In genomic region chrX:48462297-48462696, GRCm38 (mm10) we compare ENCODE assay signal across 8 mouse cellular contexts. TPM values are rescaled to one million over a fixed set of nuclear protein-coding genes. Genes with fewer than 3 reads are reported as not detected.
DNase-seq lines count a peak whose midpoint lies in the region; ATAC-seq and TF ChIP-seq lines count a peak whose summit lies in the region.

No protein-coding gene starts in this region.

- no peak for ATAC-seq in embryonic facial prominence, embryonic 13.5 days (ENCODE audit: insufficient number of reproducible peaks, insufficient read depth, low FRiP score, low TSS enrichment, low read depth)
- no peak for ATAC-seq in intestine, postnatal 0 days
- ATAC-seq in neural tube, embryonic 14.5 days (ENCODE audit: low read depth) = 0 out of 2 replicates have a peak, but pooled peaks have one; percentile 10

- no peaks in the 10 kb centered on the region for H3K36me3 ChIP-seq in embryonic facial prominence, embryonic 13.5 days
- H3K36me3 ChIP-seq in intestine, postnatal 0 days (ENCODE audit: control insufficient read depth, insufficient read depth) = no peaks in the 10 kb centered on the region
- H3K36me3 ChIP-seq in neural tube, embryonic 14.5 days (ENCODE audit: control insufficient read depth, insufficient read depth, low read length) = no peaks in the 10 kb centered on the region

- peak overlapping the region; percentile 64 for H3K4me2 ChIP-seq in embryonic facial prominence, embryonic 13.5 days
- peak overlapping the region; percentile 67 for H3K4me2 ChIP-seq in intestine, postnatal 0 days (replicated peaks; ENCODE audit: low read depth)
- peak overlapping the region; percentile 44 for H3K4me2 ChIP-seq in neural tube, embryonic 14.5 days (ENCODE audit: low read depth, low read length)

- H3K27ac ChIP-seq in layer of hippocampus, adult 2 months = no peak overlapping the region
- no peak overlapping the region for H3K27ac ChIP-seq in embryonic facial prominence, embryonic 13.5 days
- H3K27ac ChIP-seq in intestine, postnatal 0 days (ENCODE audit: low read depth, low read length) = no peak overlapping the region
- H3K27ac ChIP-seq in neural tube, embryonic 14.5 days (ENCODE audit: low read depth, low read length) = no peak overlapping the region

- H3K9ac ChIP-seq in embryonic facial prominence, embryonic 13.5 days = no peak overlapping the region
- peak overlapping the region; percentile 50; the same call in 1 of the 2 replicates for H3K9ac ChIP-seq in intestine, postnatal 0 days (ENCODE audit: low read depth, low read length)
- H3K9ac ChIP-seq in neural tube, embryonic 14.5 days (replicated peaks; ENCODE audit: low read depth, low read length) = no peak overlapping the region

- H3K9me3 ChIP-seq in embryonic facial prominence, embryonic 13.5 days = no peaks in the 10 kb centered on the region
- H3K9me3 ChIP-seq in intestine, postnatal 0 days (ENCODE audit: control insufficient read depth) = no peaks in the 10 kb centered on the region
- H3K9me3 ChIP-seq in neural tube, embryonic 14.5 days (ENCODE audit: control insufficient read depth, low read length) = no peaks in the 10 kb centered on the region

- 30% methylated on average over 4 of the region's 4 CpGs for WGBS in embryonic facial prominence, embryonic 13.5 days
- WGBS in intestine, postnatal 0 days = 42% methylated on average over 4 of the region's 4 CpGs
- WGBS in neural tube, embryonic 14.5 days = 36% methylated on average over 4 of the region's 4 CpGs

- no peaks in the 10 kb centered on the region for H3K4me1 ChIP-seq in embryonic facial prominence, embryonic 13.5 days
- no peaks in the 10 kb centered on the region for H3K4me1 ChIP-seq in intestine, postnatal 0 days (replicated peaks; ENCODE audit: control insufficient read depth, insufficient read depth, low read length)
- no peaks in the 10 kb centered on the region for H3K4me1 ChIP-seq in neural tube, embryonic 14.5 days (ENCODE audit: control insufficient read depth, insufficient read depth, low read length)

- no peak for TF ChIP-seq CTCF in layer of hippocampus, adult 2 months (conservative IDR thresholded peaks at IDR 0.05)
- TF ChIP-seq CTCF in intestine, postnatal 0 days (IDR thresholded peaks at IDR 0.05; ENCODE audit: low read depth) = no peak

- H3K4me3 ChIP-seq in layer of hippocampus, adult 2 months = peak overlapping the region; percentile 50
- peak overlapping the region; percentile 43 for H3K4me3 ChIP-seq in embryonic facial prominence, embryonic 13.5 days
- peak overlapping the region; percentile 36 for H3K4me3 ChIP-seq in intestine, postnatal 0 days (ENCODE audit: low read depth, low read length)
- 0 out of 2 replicates have a peak overlapping the region, but pooled peaks have one; percentile 16 for H3K4me3 ChIP-seq in neural tube, embryonic 14.5 days (ENCODE audit: low read depth, low read length)

- DNase-seq in layer of hippocampus, adult 2 months (ENCODE audit: low spot score in 2 of 2) = no peak
- no peak for DNase-seq in layer of hippocampus, adult 8-10 months (ENCODE audit: low spot score in 2 of 2)
- no peak for DNase-seq in ovary, postnatal 14 days (ENCODE audit: low spot score)
- no peak for DNase-seq in thymus, postnatal 10 days (ENCODE audit: low spot score in 2 of 2)
- no peak for DNase-seq in urinary bladder, postnatal 14 days (ENCODE audit: low spot score)

- H3K27me3 ChIP-seq in embryonic facial prominence, embryonic 13.5 days = no peaks in the 10 kb centered on the region
- no peaks in the 10 kb centered on the region for H3K27me3 ChIP-seq in intestine, postnatal 0 days (replicated peaks; ENCODE audit: control insufficient read depth, insufficient read depth, low read length)
- no peaks in the 10 kb centered on the region for H3K27me3 ChIP-seq in neural tube, embryonic 14.5 days (ENCODE audit: control insufficient read depth, insufficient read depth, low read length)

RNA-seq across cellular contexts. Expression of gene Elf4, which starts 0.6 kb away (rescaled TPM):
- total RNA-seq in layer of hippocampus, adult 2 months (2021) = under 1 TPM; 0.61 to 0.84 TPM
- total RNA-seq in layer of hippocampus, adult 8-10 months (2022) = 1 to 10 TPM; 1.0 to 3.1 (median 1.9) TPM
- polyA plus RNA-seq in embryonic facial prominence, embryonic 13.5 days (2015; fragmentation: Nextera tagmentation; extraction: Ambion mirVana) = 4.5 and 5.2 TPM in 2 replicates
- polyA plus RNA-seq in intestine, postnatal 0 days (2015; fragmentation: Nextera tagmentation; extraction: Ambion mirVana) = 10.6 and 11.1 TPM in 2 replicates
- 0.24 and 1.1 TPM in 2 replicates for polyA plus RNA-seq in neural tube, embryonic 14.5 days (2014; fragmentation: Nextera tagmentation; extraction: Ambion mirVana)

RNA-seq across cellular contexts. Expression of gene Aifm1, which starts 51.1 kb away (rescaled TPM):
- 10 to 100 TPM; 27.8 to 29.0 TPM for total RNA-seq in layer of hippocampus, adult 2 months (2021)
- 10 to 100 TPM; 24.5 to 30.3 (median 26.9) TPM for total RNA-seq in layer of hippocampus, adult 8-10 months (2022)
- polyA plus RNA-seq in embryonic facial prominence, embryonic 13.5 days (2015; fragmentation: Nextera tagmentation; extraction: Ambion mirVana) = 70.3 and 70.9 TPM in 2 replicates
- 67.2 and 68.9 TPM in 2 replicates for polyA plus RNA-seq in intestine, postnatal 0 days (2015; fragmentation: Nextera tagmentation; extraction: Ambion mirVana)
- 33.5 and 42.2 TPM in 2 replicates for polyA plus RNA-seq in neural tube, embryonic 14.5 days (2014; fragmentation: Nextera tagmentation; extraction: Ambion mirVana)

RNA-seq across cellular contexts. Expression of gene Rab33a, which starts 56.8 kb away (rescaled TPM):
- total RNA-seq in layer of hippocampus, adult 2 months (2021) = 10 to 100 TPM; 22.1 to 24.3 TPM
- total RNA-seq in layer of hippocampus, adult 8-10 months (2022) = 10 to 100 TPM; 17.3 to 24.4 (median 20.3) TPM
- 6.2 and 6.7 TPM in 2 replicates for polyA plus RNA-seq in embryonic facial prominence, embryonic 13.5 days (2015; fragmentation: Nextera tagmentation; extraction: Ambion mirVana)
- 1.6 and 2.4 TPM in 2 replicates for polyA plus RNA-seq in intestine, postnatal 0 days (2015; fragmentation: Nextera tagmentation; extraction: Ambion mirVana)
- polyA plus RNA-seq in neural tube, embryonic 14.5 days (2014; fragmentation: Nextera tagmentation; extraction: Ambion mirVana) = 101 and 108 TPM in 2 replicates

Comparison
In these comparisons a context has a peak if more than half of its experiments do, and no peak if none do; other contexts are left out.
1. RNA of gene Rab33a, which starts 56.8 kb away (polyA plus RNA-seq): 101 to 108 TPM in neural tube, embryonic 14.5 days; 6.2 to 6.7 TPM in embryonic facial prominence, embryonic 13.5 days and 1.6 to 2.4 TPM in intestine, postnatal 0 days; every median in the first group is over 10 times any median in the second.
2. Peak in every context shown above with its lines, with median percentiles within 50 percentile points of each other: H3K4me3 ChIP-seq and H3K4me2 ChIP-seq.